Mouse (Mus musculus): ENCODE measurements at regions not wholly inside any gene's neighbourhood (a gene's known extent, or its start where the extent isn't known, plus 50 kb on each side); places are given as distances from the start of the nearest gene placed in this dataset.
A peak's percentile ranks its signal among the peaks of the same experiment; 100 is the strongest.

- DNase-seq, result no peak
These were observed 191.6 kb downstream of the Agtpbp1 start for GRCm38 (mm10) chr13:59393231-59393938.

DNA sequence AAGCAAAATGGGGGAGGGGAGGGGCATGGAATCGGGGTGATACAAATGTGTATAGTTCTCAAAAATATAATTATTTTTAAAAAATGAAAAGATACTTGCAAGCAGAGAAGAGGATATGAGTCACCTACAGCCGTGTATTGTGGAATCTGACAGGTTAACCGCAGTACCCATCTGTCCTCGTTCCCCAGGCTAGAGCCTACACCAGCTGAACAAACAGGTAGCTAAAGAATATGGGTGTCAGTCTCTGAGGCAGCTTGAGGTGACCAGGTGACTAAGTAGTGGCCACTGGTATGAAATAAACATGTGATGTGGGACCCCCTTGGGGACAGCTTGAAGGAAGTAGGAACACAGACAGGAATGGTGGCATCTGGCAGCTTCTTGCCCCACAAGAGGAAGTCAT is 192.2 kb downstream of the Agtpbp1 start:
- no peak for DNase-seq

GRCm38 (mm10) chr13:59387627-59388325 is 197.3 kb downstream of the Agtpbp1 start:
- no peak for DNase-seq

DNA sequence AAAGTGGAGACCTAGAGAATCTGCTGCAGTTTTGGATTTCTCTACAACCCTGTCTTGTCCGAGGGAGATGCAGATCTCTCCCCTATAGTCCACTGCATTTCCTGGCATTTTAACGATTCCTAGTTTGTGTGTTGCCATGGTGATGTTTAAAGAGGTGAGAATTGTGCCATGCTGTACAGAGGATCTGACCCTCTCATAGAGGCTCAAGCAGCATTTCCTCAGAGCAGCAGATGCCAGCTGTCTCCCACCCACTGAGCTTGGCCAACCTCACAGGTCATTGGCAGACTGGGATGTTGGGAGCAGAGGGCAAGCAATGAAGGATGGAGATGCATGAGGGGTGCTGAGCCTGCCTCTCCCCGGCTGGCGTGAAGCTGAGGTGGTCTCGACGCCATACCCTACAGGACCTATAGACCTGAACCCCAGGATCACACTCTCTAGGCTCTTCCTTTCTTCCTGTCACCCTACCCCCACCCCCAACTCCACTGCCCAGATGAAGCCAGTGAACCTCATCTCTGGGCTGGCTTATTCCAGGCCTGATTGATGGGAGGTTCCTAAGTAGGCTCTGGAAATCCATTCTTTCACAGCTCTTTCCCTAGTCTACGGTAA is 198.0 kb downstream of the Agtpbp1 start:
- DNase-seq, result no peak

DNA sequence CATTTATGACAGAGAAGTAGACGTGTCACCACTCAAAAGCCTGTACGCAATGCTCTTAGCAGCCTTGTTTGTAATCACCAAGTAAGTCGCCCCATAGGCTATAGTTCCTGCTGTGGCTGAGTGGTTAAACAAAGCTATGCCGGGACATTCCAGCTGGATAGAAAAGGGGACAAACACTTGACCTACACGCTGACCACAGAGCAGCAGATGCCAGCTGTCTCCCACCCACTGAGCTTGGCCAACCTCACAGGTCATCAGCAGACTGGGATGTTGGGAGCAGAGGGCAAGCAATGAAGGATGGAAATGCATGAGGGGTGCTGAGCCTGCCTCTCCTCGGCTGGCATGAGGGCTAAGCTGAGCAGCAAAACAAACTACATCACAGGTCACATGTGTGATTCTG is 199.2 kb downstream of the Agtpbp1 start:
- DNase-seq, result no peak

GRCm38 (mm10) chr13:59370141-59370816 is 214.7 kb downstream of the Agtpbp1 start:
- DNase-seq, result no peak

GRCm38 (mm10) chr13:59368550-59369449 is 216.2 kb downstream of the Agtpbp1 start:
- no peak for DNase-seq

GRCm38 (mm10) chr13:59365460-59365859 is 219.6 kb downstream of the Agtpbp1 start:
- DNase-seq, result peak; percentile 67

- DNase-seq, result no peak
These were observed 221.6 kb downstream of the Agtpbp1 start for GRCm38 (mm10) chr13:59363428-59363827.

- DNase-seq, result no peak
These were observed 223.7 kb downstream of the Agtpbp1 start for GRCm38 (mm10) chr13:59361323-59361722.

DNA sequence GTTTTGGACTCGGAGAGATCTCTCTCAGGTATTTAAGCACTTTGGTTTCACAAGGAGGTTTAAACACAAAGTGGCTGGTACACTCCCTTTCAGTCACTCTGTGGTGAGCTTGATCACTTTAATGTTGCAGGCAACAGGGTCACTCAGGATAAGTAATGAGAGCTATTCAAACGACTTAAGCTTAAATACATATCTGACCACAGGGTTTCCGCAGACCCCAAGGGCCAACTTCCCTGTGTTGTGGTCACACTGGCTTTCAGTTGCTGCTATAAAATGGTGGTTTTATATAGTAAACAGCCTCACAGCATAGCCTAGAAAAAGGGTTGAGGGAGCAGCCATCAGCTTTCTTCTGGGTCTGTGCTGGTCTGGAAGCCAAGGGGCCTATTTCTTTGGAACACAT is 225.0 kb downstream of the Agtpbp1 start:
- no peak for DNase-seq

DNA sequence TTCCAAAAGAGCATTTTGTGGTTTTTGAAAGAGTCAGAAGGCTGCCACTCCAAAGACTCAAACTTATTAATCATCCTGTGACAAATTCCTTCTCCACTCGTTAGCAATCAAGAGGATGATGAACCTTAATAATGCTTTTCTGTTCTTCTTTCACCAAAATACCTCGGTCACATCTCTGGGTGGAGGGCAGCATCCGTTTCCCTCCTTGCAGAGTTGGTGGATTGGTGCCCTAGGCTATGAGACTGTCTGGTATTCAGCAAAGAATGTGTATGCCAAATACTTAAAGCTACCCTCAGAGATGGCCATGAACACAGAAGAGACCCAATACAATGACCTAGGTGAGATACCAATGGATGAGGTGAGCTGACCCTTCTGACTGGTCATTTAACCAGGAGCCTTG is 226.6 kb downstream of the Agtpbp1 start:
- no peak for DNase-seq

DNA sequence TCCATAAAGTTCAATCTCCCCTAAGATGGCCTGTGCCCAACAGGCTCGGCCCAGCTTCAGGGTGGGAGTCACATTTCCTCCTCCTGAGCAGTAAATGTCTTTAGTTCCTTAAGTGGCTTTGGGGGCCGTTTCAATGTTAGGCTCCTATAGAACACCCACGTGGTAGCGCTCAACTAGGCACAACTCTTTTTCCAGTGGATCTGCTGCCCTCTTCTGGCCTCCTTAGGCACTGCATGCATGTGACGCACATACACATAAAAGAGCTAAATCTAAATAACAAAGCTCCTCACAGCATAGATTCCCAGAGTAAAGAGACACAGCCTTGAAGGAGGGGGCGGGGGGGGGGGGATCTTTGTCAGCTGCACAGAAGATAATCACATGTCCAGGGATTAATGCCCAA is 233.6 kb downstream of the Agtpbp1 start:
- no peak for DNase-seq

- no peak for DNase-seq
These were observed 234.3 kb downstream of the Agtpbp1 start for GRCm38 (mm10) chr13:59350613-59351150.

- DNase-seq, result no peak
These were observed 236.5 kb downstream of the Agtpbp1 start for GRCm38 (mm10) chr13:59348510-59348909.

- DNase-seq, result no peak
These were observed 243.2 kb downstream of the Agtpbp1 start for GRCm38 (mm10) chr13:59341871-59342270.

GRCm38 (mm10) chr13:59338436-59338835 is 246.6 kb downstream of the Agtpbp1 start:
- DNase-seq, result no peak

DNA sequence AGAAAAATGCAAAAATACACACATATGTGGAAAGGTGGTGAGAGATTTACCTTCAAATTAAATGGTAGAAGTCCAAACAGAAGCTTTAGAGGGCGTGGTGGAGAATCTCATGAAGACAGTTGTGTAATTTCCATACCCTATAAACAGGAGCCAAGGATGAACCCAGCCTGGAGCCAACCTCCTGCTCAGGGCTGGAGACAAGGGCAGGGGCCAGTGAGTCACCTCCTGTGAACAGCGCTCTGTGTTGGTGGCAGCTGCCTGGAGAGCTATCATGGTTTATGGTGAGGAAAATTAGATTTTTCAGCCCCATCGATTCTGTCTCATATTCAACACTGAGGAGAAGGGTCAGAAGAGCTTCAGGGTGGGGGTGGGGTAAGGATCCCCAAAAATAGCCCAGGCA is 261.1 kb downstream of the Agtpbp1 start:
- no peak for DNase-seq

- DNase-seq, result no peak
These were observed 261.6 kb downstream of the Agtpbp1 start for GRCm38 (mm10) chr13:59323441-59323840.

DNA sequence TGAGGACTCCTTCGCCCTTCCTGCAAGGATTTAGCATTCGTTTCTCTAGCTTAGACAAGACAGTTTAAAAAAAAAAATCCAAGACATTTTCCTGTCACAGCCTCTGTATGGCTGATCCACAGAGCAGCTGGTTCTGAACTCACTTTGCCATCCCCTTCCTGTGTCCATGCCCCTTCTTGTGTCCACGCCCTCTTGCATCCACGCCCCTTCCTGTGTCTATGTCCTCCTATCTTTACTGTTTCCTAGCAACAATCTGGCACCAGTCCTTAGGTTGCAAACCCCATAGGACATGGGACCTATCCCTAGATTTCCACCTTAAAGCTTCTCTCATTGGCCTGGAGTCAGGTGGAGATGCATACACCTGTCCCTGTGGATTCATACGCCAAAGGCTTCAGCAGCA is 264.8 kb downstream of the Agtpbp1 start:
- DNase-seq, result no peak

- peak; percentile 4 for DNase-seq
These were observed 267.5 kb downstream of the Agtpbp1 start for GRCm38 (mm10) chr13:59317458-59318005.

GRCm38 (mm10) chr13:59315811-59316210 is 269.2 kb downstream of the Agtpbp1 start:
- no peak for DNase-seq
